Mouse (Mus musculus) spleen, postnatal 10 days (tissue): ENCODE measurements around the gene Dpm3.

ENCODE experiments used
- DNase-seq, 2 experiments: peaks; one replicate each; pipeline ENCODE4 v3.0.0; 2021 to 2022; ENCODE audit warnings: low spot score in 2 of 2

Gene Dpm3

GRCm38 (mm10) chr3:89268916-89269315 is 9.8 kb downstream of the Dpm3 start:
- no peak for DNase-seq

GRCm38 (mm10) chr3:89270051-89270755 is 11.0 kb downstream of the Dpm3 start, which contains the start of gene Slc50a1:
Gene Slc50a1 (minus strand): TSS chr3:89270570.
- DNase-seq: peak; percentile 57 to 82

- DNase-seq: no peak
Measured at GRCm38 (mm10) chr3:89270891-89271290, 11.7 kb downstream of the Dpm3 start.

GRCm38 (mm10) chr3:89271760-89272159 is 12.6 kb downstream of the Dpm3 start:
- DNase-seq: no peak

GRCm38 (mm10) chr3:89276061-89276460 is 16.9 kb downstream of the Dpm3 start:
- no peak for DNase-seq

GRCm38 (mm10) chr3:89277281-89278021 is 18.3 kb downstream of the Dpm3 start:
- DNase-seq: no peak

GRCm38 (mm10) chr3:89278107-89278506 is 18.9 kb downstream of the Dpm3 start:
- no peak for DNase-seq

- no peak for DNase-seq
Measured at GRCm38 (mm10) chr3:89278643-89279042, 19.5 kb downstream of the Dpm3 start.

- DNase-seq: peak in 1 of 2 experiments; percentile 63
Measured at GRCm38 (mm10) chr3:89279153-89279890, 20.2 kb downstream of the Dpm3 start.

GRCm38 (mm10) chr3:89280050-89280605 is 21.0 kb downstream of the Dpm3 start:
- no peak for DNase-seq

GRCm38 (mm10) chr3:89280606-89281511 is 21.7 kb downstream of the Dpm3 start, which contains the start of gene Efna1:
Gene Efna1 (minus strand): TSS chr3:89281142.
- DNase-seq: peak in 1 of 2 experiments; percentile 25

- peak; percentile 65 to 87 for DNase-seq
Measured at GRCm38 (mm10) chr3:89281579-89282290, 22.6 kb downstream of the Dpm3 start.

- DNase-seq: no peak
Measured at GRCm38 (mm10) chr3:89282291-89282643, 23.1 kb downstream of the Dpm3 start.

- DNase-seq: no peak
Measured at GRCm38 (mm10) chr3:89284261-89284660, 25.1 kb downstream of the Dpm3 start.

GRCm38 (mm10) chr3:89285526-89285925 is 26.4 kb downstream of the Dpm3 start:
- no peak for DNase-seq

GRCm38 (mm10) chr3:89287286-89287685 is 28.1 kb downstream of the Dpm3 start:
- no peak for DNase-seq

- no peak for DNase-seq
Measured at GRCm38 (mm10) chr3:89288503-89288928, 29.4 kb downstream of the Dpm3 start.

GRCm38 (mm10) chr3:89291874-89292273 is 32.7 kb downstream of the Dpm3 start:
- no peak for DNase-seq

- no peak for DNase-seq
Measured at GRCm38 (mm10) chr3:89292303-89292702, 33.1 kb downstream of the Dpm3 start.

- no peak for DNase-seq
Measured at GRCm38 (mm10) chr3:89293247-89293918, 34.2 kb downstream of the Dpm3 start.
